28 mouse cellular contexts compared by ENCODE assay signal in genomic region chr1:131212956-131213355, GRCm38 (mm10). TPM values are rescaled to one million over a fixed set of nuclear protein-coding genes. Genes with fewer than 3 reads are reported as not detected.
DNase-seq lines count a peak whose midpoint lies in the region; ATAC-seq and TF ChIP-seq lines count a peak whose summit lies in the region.
"Had no signal": no experiment of that assay in that cellular context is flagged by ENCODE, and none has a peak within 500 bp of the region (broad histone marks: within the 10 kb centered on the region; RNA-seq: fewer than 3 reads in every experiment).

No protein-coding gene starts in this region.

- H3K4me1 ChIP-seq in heart, embryonic 10.5 days: peaks cover 21% of the 10 kb centered on the region
- peaks cover 11% of the 10 kb centered on the region for H3K4me1 ChIP-seq in limb, embryonic 15.5 days
- 0 out of 2 replicates have a peak, but pooled peaks cover 4% of the 10 kb centered on the region for H3K4me1 ChIP-seq in limb, embryonic 10.5 days
- H3K4me1 ChIP-seq in stomach, embryonic 15.5 days: peaks cover 18% of the 10 kb centered on the region
- peaks cover 4% of the 10 kb centered on the region; the same call in 1 of the 2 replicates for H3K4me1 ChIP-seq in stomach, postnatal 0 days (replicated peaks; ENCODE audit: control insufficient read depth, insufficient read depth)
- H3K4me1 ChIP-seq: forebrain, embryonic 12.5 days; neural tube, embryonic 13.5 days had no signal

- no peak for DNase-seq in heart, embryonic 10.5 days (ENCODE audit: low spot score)
- DNase-seq in heart, adult 18-20 months: no peak
- no peak for DNase-seq in limb, embryonic 10.5 days (ENCODE audit: low spot score)
- DNase-seq in stomach, postnatal 0 days (ENCODE audit: low spot score): no peak
- no peak for DNase-seq in layer of hippocampus, adult 2 months (ENCODE audit: low spot score in 2 of 2)
- DNase-seq: adrenal gland, adult 8-10 months; cerebellum, adult 18-20 months; cerebellum, postnatal 25 days; embryo, embryonic 11 days; gastrocnemius, adult 2 months; heart, postnatal 36 days; kidney, adult 9 months; kidney, postnatal 14 days; liver; retina, postnatal 1 day; thymus, postnatal 36 days had no signal

- 61% methylated on average over 5 of the region's 5 CpGs for WGBS in heart, embryonic 10.5 days
- WGBS in limb, embryonic 15.5 days: 57% methylated on average over 5 of the region's 5 CpGs
- 72% methylated on average over 5 of the region's 5 CpGs for WGBS in limb, embryonic 10.5 days
- 56% methylated on average over 5 of the region's 5 CpGs for whole genome bisulfite sequencing in stomach, embryonic 15.5 days
- WGBS in stomach, postnatal 0 days: 48% methylated on average over 5 of the region's 5 CpGs

- no peak for TF ChIP-seq CTCF in stomach, postnatal 0 days (IDR thresholded peaks at IDR 0.05; ENCODE audit: low read depth)
- TF ChIP-seq CTCF in layer of hippocampus, adult 2 months (conservative IDR thresholded peaks at IDR 0.05): no peak

- H3K27me3 ChIP-seq in heart, embryonic 10.5 days (ENCODE audit: insufficient read depth, poor library complexity, severe bottlenecking): no peaks in the 10 kb centered on the region
- H3K27me3 ChIP-seq in limb, embryonic 15.5 days: no peaks in the 10 kb centered on the region
- no peaks in the 10 kb centered on the region for H3K27me3 ChIP-seq in limb, embryonic 10.5 days (ENCODE audit: low read depth, poor library complexity, severe bottlenecking)
- H3K27me3 ChIP-seq in stomach, embryonic 15.5 days (replicated peaks): no peaks in the 10 kb centered on the region
- no peaks in the 10 kb centered on the region for H3K27me3 ChIP-seq in stomach, postnatal 0 days (ENCODE audit: control insufficient read depth, insufficient read depth, low read length)
- H3K27me3 ChIP-seq: embryonic facial prominence, embryonic 13.5 days; forebrain, embryonic 12.5 days; heart, embryonic 12.5 days; hindbrain, embryonic 13.5 days; liver, embryonic 15.5 days; midbrain, embryonic 15.5 days; neural tube, embryonic 13.5 days had no signal

- no peak overlapping the region for H3K9ac ChIP-seq in limb, embryonic 15.5 days
- H3K9ac ChIP-seq in stomach, embryonic 15.5 days: no peak overlapping the region
- no peak overlapping the region for H3K9ac ChIP-seq in stomach, postnatal 0 days (ENCODE audit: low read length)
- H3K9ac ChIP-seq: embryonic facial prominence, embryonic 13.5 days; forebrain, embryonic 12.5 days; heart, embryonic 12.5 days; hindbrain, embryonic 13.5 days; liver, embryonic 15.5 days; midbrain, embryonic 15.5 days; neural tube, embryonic 13.5 days had no signal

- no peaks in the 10 kb centered on the region for H3K9me3 ChIP-seq in heart, embryonic 10.5 days
- H3K9me3 ChIP-seq in limb, embryonic 15.5 days: no peaks in the 10 kb centered on the region
- H3K9me3 ChIP-seq in limb, embryonic 10.5 days (replicated peaks): no peaks in the 10 kb centered on the region
- no peaks in the 10 kb centered on the region for H3K9me3 ChIP-seq in stomach, embryonic 15.5 days
- H3K9me3 ChIP-seq in stomach, postnatal 0 days (ENCODE audit: control insufficient read depth, low read length): no peaks in the 10 kb centered on the region
- H3K9me3 ChIP-seq: embryonic facial prominence, embryonic 13.5 days; forebrain, embryonic 12.5 days; heart, embryonic 12.5 days; hindbrain, embryonic 13.5 days; liver, embryonic 15.5 days; midbrain, embryonic 15.5 days; neural tube, embryonic 13.5 days had no signal

- ATAC-seq in limb, embryonic 15.5 days (ENCODE audit: insufficient number of reproducible peaks, low FRiP score, low TSS enrichment, low read depth): no peak
- ATAC-seq in stomach, embryonic 15.5 days (ENCODE audit: insufficient read depth, low FRiP score, low read depth): no peak
- no peak for ATAC-seq in stomach, postnatal 0 days (ENCODE audit: low FRiP score, low TSS enrichment)
- ATAC-seq: activated CD4-positive, CD25-positive, alpha-beta regulatory T cell, adult 4 months; midbrain, embryonic 15.5 days had no signal

- H3K27ac ChIP-seq in heart, embryonic 10.5 days: peak overlapping the region; percentile 22; the same call in 1 of the 2 replicates
- H3K27ac ChIP-seq in limb, embryonic 15.5 days: 0 out of 2 replicates have a peak overlapping the region, but pooled peaks have one; percentile 34
- no peak overlapping the region for H3K27ac ChIP-seq in limb, embryonic 10.5 days
- peak overlapping the region; percentile 44; the same call in 1 of the 2 replicates for H3K27ac ChIP-seq in stomach, embryonic 15.5 days
- H3K27ac ChIP-seq in stomach, postnatal 0 days (replicated peaks): no peak overlapping the region
- H3K27ac ChIP-seq in layer of hippocampus, adult 2 months: no peak overlapping the region
- H3K27ac ChIP-seq: embryonic facial prominence, embryonic 13.5 days; forebrain, embryonic 12.5 days; gastrocnemius, adult 2 months; hindbrain, embryonic 13.5 days; liver, embryonic 15.5 days; midbrain, embryonic 15.5 days; neural tube, embryonic 13.5 days had no signal

- no peak for TF ChIP-seq EP300 in stomach, postnatal 0 days (optimal IDR thresholded peaks at IDR 0.05)

- peaks cover 47% of the 10 kb centered on the region for H3K36me3 ChIP-seq in heart, embryonic 10.5 days
- H3K36me3 ChIP-seq in limb, embryonic 15.5 days: no peaks in the 10 kb centered on the region
- H3K36me3 ChIP-seq in limb, embryonic 10.5 days: no peaks in the 10 kb centered on the region
- no peaks in the 10 kb centered on the region for H3K36me3 ChIP-seq in stomach, embryonic 15.5 days
- no peaks in the 10 kb centered on the region for H3K36me3 ChIP-seq in stomach, postnatal 0 days (ENCODE audit: control insufficient read depth, insufficient read depth, low read length)
- H3K36me3 ChIP-seq: embryonic facial prominence, embryonic 13.5 days; forebrain, embryonic 12.5 days; hindbrain, embryonic 13.5 days; liver, embryonic 15.5 days; midbrain, embryonic 15.5 days; neural tube, embryonic 13.5 days had no signal

- H3K4me2 ChIP-seq in limb, embryonic 15.5 days: no peak overlapping the region
- H3K4me2 ChIP-seq in stomach, embryonic 15.5 days: no peak overlapping the region
- H3K4me2 ChIP-seq in stomach, postnatal 0 days (replicated peaks; ENCODE audit: low read depth): no peak overlapping the region
- H3K4me2 ChIP-seq: embryonic facial prominence, embryonic 13.5 days; forebrain, embryonic 12.5 days; heart, embryonic 12.5 days; hindbrain, embryonic 13.5 days; liver, embryonic 15.5 days; midbrain, embryonic 15.5 days; neural tube, embryonic 13.5 days had no signal

- no peak overlapping the region for H3K4me3 ChIP-seq in heart, embryonic 10.5 days
- no peak overlapping the region for H3K4me3 ChIP-seq in limb, embryonic 15.5 days
- no peak overlapping the region for H3K4me3 ChIP-seq in limb, embryonic 10.5 days
- no peak overlapping the region for H3K4me3 ChIP-seq in stomach, embryonic 15.5 days (replicated peaks)
- no peak overlapping the region for H3K4me3 ChIP-seq in stomach, postnatal 0 days (ENCODE audit: low read depth, low read length)
- H3K4me3 ChIP-seq in layer of hippocampus, adult 2 months: no peak overlapping the region
- H3K4me3 ChIP-seq: embryonic facial prominence, embryonic 13.5 days; erythroblast, embryonic 14.5 days; forebrain, embryonic 12.5 days; gastrocnemius, adult 2 months; heart, embryonic 12.5 days; hindbrain, embryonic 13.5 days; liver, embryonic 15.5 days; midbrain, embryonic 15.5 days; myocyte; neural tube, embryonic 13.5 days had no signal

RNA-seq across cellular contexts. Expression of gene Rassf5, which starts 32.1 kb away (rescaled TPM):
- 44.4 and 64.0 TPM in 2 replicates for polyA plus RNA-seq in heart, embryonic 10.5 days (2016; fragmentation: Nextera tagmentation; extraction: Ambion mirVana)
- 1 to 10 TPM; 2.2 to 4.4 TPM for total RNA-seq in heart, adult 18-20 months (2021)
- 6.1 and 6.3 TPM in 2 replicates for polyA plus RNA-seq in limb, embryonic 15.5 days (2015; fragmentation: Nextera tagmentation; extraction: Ambion mirVana)
- polyA plus RNA-seq in limb, embryonic 10.5 days (2016; fragmentation: Nextera tagmentation; extraction: Ambion mirVana): 1.2 and 1.3 TPM in 2 replicates
- polyA plus RNA-seq in stomach, embryonic 15.5 days (2015; fragmentation: Nextera tagmentation; extraction: Ambion mirVana): 4.5 and 5.7 TPM in 2 replicates
- polyA plus RNA-seq in stomach, postnatal 0 days (2015; fragmentation: Nextera tagmentation; extraction: Ambion mirVana): 7.9 and 8.6 TPM in 2 replicates
- 10 to 100 TPM; 17.2 to 18.4 TPM for total RNA-seq in layer of hippocampus, adult 2 months (2021)
- polyA plus RNA-seq: erythroblast, embryonic 14.5 days had no signal

RNA-seq across cellular contexts. Expression of gene Eif2d, which starts 60.0 kb away (rescaled TPM):
- polyA plus RNA-seq in heart, embryonic 10.5 days (2016; fragmentation: Nextera tagmentation; extraction: Ambion mirVana): 54.8 and 62.9 TPM in 2 replicates
- 10 to 100 TPM; 31.4 to 34.1 TPM for total RNA-seq in heart, adult 18-20 months (2021)
- polyA plus RNA-seq in limb, embryonic 15.5 days (2015; fragmentation: Nextera tagmentation; extraction: Ambion mirVana): 60.5 and 61.4 TPM in 2 replicates
- 73.5 and 76.7 TPM in 2 replicates for polyA plus RNA-seq in limb, embryonic 10.5 days (2016; fragmentation: Nextera tagmentation; extraction: Ambion mirVana)
- polyA plus RNA-seq in stomach, embryonic 15.5 days (2015; fragmentation: Nextera tagmentation; extraction: Ambion mirVana): 54.6 and 64.1 TPM in 2 replicates
- polyA plus RNA-seq in stomach, postnatal 0 days (2015; fragmentation: Nextera tagmentation; extraction: Ambion mirVana): 36.3 and 38.8 TPM in 2 replicates
- total RNA-seq in layer of hippocampus, adult 2 months (2021): 10 to 100 TPM; 41.2 to 48.6 TPM

Comparison
In these comparisons a context has a peak if more than half of its experiments do, and no peak if none do; other contexts are left out.
1. H3K27ac ChIP-seq: peak in heart, embryonic 10.5 days (single experiment), limb, embryonic 15.5 days (single experiment) and stomach, embryonic 15.5 days (single experiment); none in limb, embryonic 10.5 days (single experiment), stomach, postnatal 0 days (single experiment) and layer of hippocampus, adult 2 months (single experiment).